Mouse (Mus musculus) intestine, postnatal 0 days (tissue): ENCODE data around the gene Prep. TPM values are rescaled to one million over a fixed set of nuclear protein-coding genes. Genes with fewer than 3 reads are reported as not detected.

Experiments used
- ATAC-seq: fragments of 200-750 bp; cut with Nextera tagmentation; 2 replicates; pipeline ENCODE4 v1.8.0; 2017; ENCODE audit warnings: mild to moderate bottlenecking, moderate TSS enrichment, moderate library complexity
- H3K27ac ChIP-seq: fragments of 300-500 bp; sonication (generic); 2 replicates; pipeline ENCODE4 v1.5.1; 2014; ENCODE audit warnings: mild to moderate bottlenecking, low read depth, low read length, moderate library complexity
- H3K27me3 ChIP-seq: fragments of 300-500 bp; sonication (generic); replicated peaks from 2 replicates; pipeline ENCODE4 v1.6.1; 2014; ENCODE audit warnings: low read length, mixed read lengths; ENCODE audit not compliant: control insufficient read depth, insufficient read depth
- H3K36me3 ChIP-seq: fragments of 300-500 bp; sonication (generic); 2 replicates; pipeline ENCODE4 v1.6.1; 2014; ENCODE audit warnings: mild to moderate bottlenecking, moderate library complexity; ENCODE audit not compliant: control insufficient read depth, insufficient read depth
- H3K4me1 ChIP-seq: fragments of 300-500 bp; sonication (generic); replicated peaks from 2 replicates; pipeline ENCODE4 v1.6.1; 2014; ENCODE audit warnings: antibody characterized with exemption, low read length, mixed read lengths; ENCODE audit not compliant: control insufficient read depth, insufficient read depth
- H3K4me2 ChIP-seq: fragments of 300-500 bp; sonication (generic); replicated peaks from 2 replicates; pipeline ENCODE4 v1.6.1; 2014; ENCODE audit warnings: low read depth, mild to moderate bottlenecking, moderate library complexity
- H3K4me3 ChIP-seq: fragments of 300-500 bp; sonication (generic); 2 replicates; pipeline ENCODE4 v1.5.1; 2014; ENCODE audit warnings: low read depth, low read length
- H3K9ac ChIP-seq: fragments of 300-500 bp; sonication (generic); 2 replicates; pipeline ENCODE4 v1.6.1; 2014; ENCODE audit warnings: mild to moderate bottlenecking, low read depth, low read length
- H3K9me3 ChIP-seq: fragments of 300-500 bp; sonication (generic); 2 replicates; pipeline ENCODE4 v1.6.1; 2016; ENCODE audit warnings: mixed run types; ENCODE audit not compliant: control insufficient read depth
- CTCF ChIP-seq: sonication (generic); IDR thresholded peaks from 2 replicates; pipeline ENCODE4 v1.5.1; 2016; ENCODE audit warnings: low read depth, mild to moderate bottlenecking, control low read depth, antibody characterized with exemption, moderate library complexity
- WGBS: fragments of 180-500 bp; shearing (Covaris S2); extraction: QIAGEN DNeasy Blood & Tissue Kit; methylation state at CpG from one replicate; pipeline ENCODE4 v1.1.7; 2014; 5-methylcytosine and 5-hydroxymethylcytosine counted together
- polyA plus RNA-seq: library from polyadenylated mRNA; unstranded; fragments of >200 nt; fragmentation: Nextera tagmentation; extraction: Ambion mirVana; gene quantifications from 2 replicates; pipeline ENCODE4 v1.2.1, GENCODE M21; 2015

Gene Prep
- polyA plus RNA-seq, 1 experiment from 2014 or later: 7.0 TPM

GRCm38 (mm10) chr10:45060841-45061240 is 6.2 kb upstream of the Prep start:
- WGBS: 67% methylated on average over 1 of the region's 1 CpGs
- Histone ChIP-seq H3K4me2 (no peak overlapping the region), H3K27me3 (no peaks in the 10 kb centered on the region), H3K4me3 (no peak overlapping the region), H3K27ac (no peak overlapping the region), H3K9ac (no peak overlapping the region), H3K9me3 (no peaks in the 10 kb centered on the region), H3K4me1 (no peaks in the 10 kb centered on the region), H3K36me3 (no peaks in the 10 kb centered on the region)
- TF ChIP-seq CTCF: no peak
- no peak for ATAC-seq

DNA sequence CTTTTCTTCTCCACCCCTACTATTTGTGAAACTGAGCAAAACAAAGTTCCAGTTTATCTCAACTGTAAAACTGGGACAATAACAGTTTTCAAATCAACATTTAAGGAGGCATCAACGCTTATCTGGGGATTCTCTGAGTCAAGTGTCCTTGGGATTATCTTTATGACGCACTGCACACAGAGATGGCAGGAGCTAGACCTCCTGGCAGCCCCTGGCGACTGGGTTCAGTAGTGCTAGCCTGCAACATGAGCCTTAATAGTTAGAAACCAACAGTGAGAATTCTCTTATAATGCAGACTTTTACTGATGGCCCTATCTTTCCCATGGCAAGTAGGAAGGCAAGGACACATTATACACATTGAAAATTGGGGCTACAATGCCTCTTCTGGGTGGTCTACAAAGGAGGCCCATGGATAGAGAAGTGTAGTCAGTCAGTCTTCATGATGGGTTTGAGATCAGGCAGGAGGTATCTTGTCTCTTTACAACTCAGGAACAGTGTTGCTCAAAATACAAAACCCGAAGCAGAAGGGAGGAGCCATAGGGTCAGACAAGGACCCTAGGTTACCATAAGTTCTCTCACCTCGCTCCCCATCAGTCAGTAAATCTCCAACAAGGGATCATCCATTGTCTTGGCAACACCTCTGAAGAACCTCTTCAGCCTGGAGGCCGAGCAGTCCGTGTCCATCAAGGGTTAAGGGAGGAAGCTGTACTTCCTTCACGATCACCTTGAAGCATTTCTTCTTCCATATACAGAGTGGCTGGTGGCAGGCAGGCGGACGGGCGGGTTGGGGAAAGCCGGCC is 672 bp upstream of the Prep start:
- WGBS: 8% methylated on average over 12 of the region's 12 CpGs
- Histone ChIP-seq H3K4me3 (peak overlapping the region; percentile 89), H3K4me2 (peak overlapping the region; percentile 95), H3K36me3 (no peaks in the 10 kb centered on the region), H3K27ac (peak overlapping the region; percentile 72), H3K27me3 (no peaks in the 10 kb centered on the region), H3K9me3 (no peaks in the 10 kb centered on the region), H3K9ac (peak overlapping the region; percentile 76), H3K4me1 (0 out of 2 replicates have a peak, but pooled peaks cover 3% of the 10 kb centered on the region)
- ATAC-seq: no peak
- peak; percentile 41; the same call in 1 of the 2 replicates for TF ChIP-seq CTCF

- Histone ChIP-seq H3K36me3 (no peaks in the 10 kb centered on the region), H3K9ac (peak overlapping the region; percentile 76), H3K4me2 (peak overlapping the region; percentile 95), H3K27me3 (no peaks in the 10 kb centered on the region), H3K4me1 (0 out of 2 replicates have a peak, but pooled peaks cover 3% of the 10 kb centered on the region), H3K4me3 (peak overlapping the region; percentile 89), H3K9me3 (no peaks in the 10 kb centered on the region), H3K27ac (peak overlapping the region; percentile 72)
- ATAC-seq: peak; percentile 23
- TF ChIP-seq CTCF: no peak
- WGBS: under 1% methylated on average over 28 of the region's 28 CpGs
These were observed 478 bp downstream of the Prep start for GRCm38 (mm10) chr10:45067436-45067925.

GRCm38 (mm10) chr10:45069557-45069956 is 2.6 kb downstream of the Prep start:
- Histone ChIP-seq H3K9ac (no peak overlapping the region), H3K4me2 (no peak overlapping the region), H3K4me3 (no peak overlapping the region), H3K36me3 (peaks cover 12% of the 10 kb centered on the region; the same call in 1 of the 2 replicates), H3K4me1 (0 out of 2 replicates have a peak, but pooled peaks cover 3% of the 10 kb centered on the region), H3K27ac (no peak overlapping the region), H3K9me3 (no peaks in the 10 kb centered on the region), H3K27me3 (no peaks in the 10 kb centered on the region)
- no peak for ATAC-seq
- TF ChIP-seq CTCF: no peak
- WGBS: 56% methylated on average over 6 of the region's 6 CpGs

DNA sequence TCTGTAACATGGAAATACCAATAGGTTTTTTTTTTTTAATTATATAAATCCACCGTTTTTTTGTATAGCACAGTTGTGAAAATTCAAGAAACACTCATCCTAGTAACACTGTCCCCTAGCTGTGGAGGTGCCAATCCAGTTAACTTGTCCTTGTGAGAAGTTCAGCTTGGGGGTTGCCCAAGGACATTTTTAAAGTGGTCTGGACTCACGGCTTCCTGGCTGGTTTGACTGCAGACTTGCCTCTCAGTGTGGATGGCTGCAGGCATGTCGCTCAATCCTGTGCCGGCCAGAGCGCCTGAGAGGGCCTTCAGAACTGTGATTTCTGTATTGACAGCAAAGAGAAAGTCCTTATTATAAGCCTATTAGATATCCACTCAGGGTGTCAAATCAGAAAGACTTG is 3.4 kb downstream of the Prep start:
- 0 out of 2 replicates have a peak, but pooled peaks cover 3% of the 10 kb centered on the region for H3K4me1 ChIP-seq
- no peaks in the 10 kb centered on the region for H3K9me3 ChIP-seq
- no peak overlapping the region for H3K9ac ChIP-seq
- WGBS: 66% methylated on average over 5 of the region's 5 CpGs
- no peak overlapping the region for H3K4me3 ChIP-seq
- no peak for ATAC-seq
- no peak for TF ChIP-seq CTCF
- peak overlapping the region; percentile 33; the same call in 1 of the 2 replicates for H3K4me2 ChIP-seq
- H3K27me3 ChIP-seq: no peaks in the 10 kb centered on the region
- H3K36me3 ChIP-seq: peaks cover 16% of the 10 kb centered on the region; the same call in 1 of the 2 replicates
- H3K27ac ChIP-seq: peak overlapping the region; percentile 54
